Mouse (Mus musculus) kidney, adult 2 months (tissue): ENCODE results near the gene Zdhhc14. TPM values are rescaled to one million over a fixed set of nuclear protein-coding genes. Genes with fewer than 3 reads are reported as not detected.

Experiments used
- DNase-seq: peaks from one replicate; pipeline ENCODE4 v3.0.0; 2021
- H3K27ac ChIP-seq: fragments of 200-500 bp; 2 replicates; pipeline ENCODE4 v1.5.1; 2012; ENCODE audit warnings: low read depth, low read length, control low read depth, inconsistent platforms; ENCODE audit not compliant: insufficient read depth
- H3K27me3 ChIP-seq: fragments of 200-500 bp; replicated peaks from 2 replicates; pipeline ENCODE4 v1.6.1; 2012; ENCODE audit warnings: mild to moderate bottlenecking, moderate library complexity, low read length, inconsistent platforms; ENCODE audit not compliant: control insufficient read depth, insufficient read depth
- H3K36me3 ChIP-seq: fragments of 200-500 bp; 2 replicates; pipeline ENCODE4 v1.6.1; 2012; ENCODE audit warnings: mild to moderate bottlenecking, moderate library complexity, low read length, inconsistent platforms; ENCODE audit not compliant: control insufficient read depth, insufficient read depth
- H3K4me1 ChIP-seq: fragments of 200-500 bp; 2 replicates; pipeline ENCODE4 v1.6.1; 2011; ENCODE audit warnings: low read length; ENCODE audit not compliant: control insufficient read depth, insufficient read depth
- H3K4me3 ChIP-seq: fragments of 200-500 bp; 2 replicates; pipeline ENCODE4 v1.5.1; 2011; ENCODE audit warnings: mild to moderate bottlenecking, low read depth, low read length, control low read depth; ENCODE audit not compliant: insufficient read depth
- CTCF ChIP-seq: fragments of 200-500 bp; conservative IDR thresholded peaks from 2 replicates; pipeline ENCODE4 v1.5.1; 2011; ENCODE audit warnings: low read depth, mild to moderate bottlenecking, control low read depth, low read length, moderate library complexity, mixed read lengths; ENCODE audit not compliant: insufficient read depth, insufficient read length
- POLR2A ChIP-seq: fragments of 200-500 bp; IDR thresholded peaks from one replicate; pipeline ENCODE4 v1.6.1; 2011; ENCODE audit warnings: low read depth, low read length, control low read depth
- WGBS: fragments of 180-500 bp; shearing (Covaris S2); methylation state at CpG from one replicate; pipeline ENCODE4 v1.1.7; 2018; 5-methylcytosine and 5-hydroxymethylcytosine counted together
- polyA plus RNA-seq: library from polyadenylated mRNA; depleted of rRNA; stranded (reverse); fragments of >200 nt; gene quantifications from 2 replicates; pipeline ENCODE4 v1.2.3, GENCODE M21; 2012

The Zdhhc14 gene
- polyA plus RNA-seq, 1 experiment: 2.1 TPM

DNA sequence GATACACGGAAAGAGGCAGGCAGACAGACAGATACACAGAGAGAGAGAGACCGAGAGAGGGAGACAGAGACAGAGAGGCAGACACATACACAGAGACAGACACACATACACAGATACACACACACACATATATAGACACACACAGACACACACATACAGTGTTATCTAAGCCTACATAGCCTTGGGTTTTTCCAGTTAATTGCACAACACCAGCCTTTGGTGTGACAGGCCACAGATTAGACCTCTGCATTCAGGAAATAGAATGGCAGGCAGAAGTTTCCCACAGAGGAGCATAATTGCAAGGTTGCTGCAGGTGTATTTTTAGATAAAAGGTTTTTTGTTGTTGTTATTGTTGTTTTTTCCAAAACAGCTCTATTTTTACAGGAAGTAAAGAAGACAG is 195.9 kb downstream of the Zdhhc14 start:
- H3K27me3 ChIP-seq: no peaks in the 10 kb centered on the region
- WGBS: 92% methylated on average over 2 of the region's 2 CpGs
- TF ChIP-seq POLR2A (no peak), CTCF (no peak)
- no peaks in the 10 kb centered on the region for H3K4me1 ChIP-seq
- no peaks in the 10 kb centered on the region for H3K36me3 ChIP-seq
- no peak for DNase-seq
- no peak overlapping the region for H3K4me3 ChIP-seq
- H3K27ac ChIP-seq: no peak overlapping the region

DNA sequence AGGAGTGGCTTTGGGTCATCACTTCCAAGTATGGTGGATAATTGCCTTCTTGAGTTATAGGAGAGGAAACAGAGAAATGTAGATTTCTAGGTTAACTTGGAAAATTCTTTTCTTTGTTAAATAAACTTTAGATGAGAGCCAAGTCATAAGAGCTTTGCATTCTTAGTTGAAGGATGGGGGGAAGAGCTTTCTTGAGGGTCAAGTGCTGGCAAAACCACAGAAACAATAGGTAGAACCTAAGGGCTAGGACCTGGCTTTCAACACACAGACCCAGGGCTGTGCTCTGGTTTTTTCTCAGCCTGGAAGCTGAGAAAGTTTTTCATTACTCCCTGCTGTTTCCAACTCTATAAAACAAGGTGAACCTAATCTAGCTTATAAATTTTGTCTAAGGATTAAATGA is 196.3 kb downstream of the Zdhhc14 start:
- Histone ChIP-seq H3K27ac (no peak overlapping the region), H3K27me3 (no peaks in the 10 kb centered on the region), H3K4me1 (no peaks in the 10 kb centered on the region), H3K36me3 (no peaks in the 10 kb centered on the region), H3K4me3 (no peak overlapping the region)
- TF ChIP-seq CTCF: no peak
- no peak for TF ChIP-seq POLR2A
- no peak for DNase-seq

GRCm38 (mm10) chr17:5690746-5691535 is 198.6 kb downstream of the Zdhhc14 start:
- no peaks in the 10 kb centered on the region for H3K4me1 ChIP-seq
- no peak overlapping the region for H3K27ac ChIP-seq
- H3K27me3 ChIP-seq: no peaks in the 10 kb centered on the region
- DNase-seq: no peak
- TF ChIP-seq POLR2A (no peak), CTCF (peak; percentile 25; the same call in 1 of the 2 replicates)
- no peak overlapping the region for H3K4me3 ChIP-seq
- 79% methylated on average over 8 of the region's 8 CpGs for WGBS
- no peaks in the 10 kb centered on the region for H3K36me3 ChIP-seq

DNA sequence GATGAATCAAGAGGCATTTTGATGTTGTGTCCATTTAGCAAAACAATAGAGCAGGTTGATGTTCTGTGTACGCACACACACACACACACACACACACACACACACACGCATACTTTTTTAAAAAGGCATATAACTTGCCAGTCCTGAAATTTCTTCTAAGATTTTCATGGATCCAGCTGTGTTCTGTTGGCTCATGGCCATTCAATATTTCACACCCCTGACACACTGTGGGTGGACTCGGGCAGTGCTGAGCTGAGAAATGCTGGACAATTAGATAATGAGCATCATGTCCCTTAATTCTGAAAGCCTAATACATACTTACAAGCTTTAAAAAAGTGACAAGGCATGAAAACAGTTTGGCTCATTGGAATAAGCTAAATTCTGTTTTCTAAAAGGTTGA is 200.3 kb downstream of the Zdhhc14 start:
- DNase-seq: no peak
- Histone ChIP-seq H3K27me3 (no peaks in the 10 kb centered on the region), H3K4me1 (no peaks in the 10 kb centered on the region), H3K36me3 (no peaks in the 10 kb centered on the region), H3K4me3 (no peak overlapping the region), H3K27ac (no peak overlapping the region)
- WGBS: 68% methylated on average over 3 of the region's 3 CpGs
- TF ChIP-seq POLR2A (no peak), CTCF (no peak)

GRCm38 (mm10) chr17:5693256-5693655 is 200.9 kb downstream of the Zdhhc14 start:
- DNase-seq: no peak
- TF ChIP-seq CTCF: no peak
- no peak for TF ChIP-seq POLR2A
- Histone ChIP-seq H3K27me3 (no peaks in the 10 kb centered on the region), H3K27ac (no peak overlapping the region), H3K4me1 (0 out of 2 replicates have a peak, but pooled peaks cover 3% of the 10 kb centered on the region), H3K36me3 (no peaks in the 10 kb centered on the region), H3K4me3 (no peak overlapping the region)
- WGBS: 76% methylated on average over 7 of the region's 7 CpGs

DNA sequence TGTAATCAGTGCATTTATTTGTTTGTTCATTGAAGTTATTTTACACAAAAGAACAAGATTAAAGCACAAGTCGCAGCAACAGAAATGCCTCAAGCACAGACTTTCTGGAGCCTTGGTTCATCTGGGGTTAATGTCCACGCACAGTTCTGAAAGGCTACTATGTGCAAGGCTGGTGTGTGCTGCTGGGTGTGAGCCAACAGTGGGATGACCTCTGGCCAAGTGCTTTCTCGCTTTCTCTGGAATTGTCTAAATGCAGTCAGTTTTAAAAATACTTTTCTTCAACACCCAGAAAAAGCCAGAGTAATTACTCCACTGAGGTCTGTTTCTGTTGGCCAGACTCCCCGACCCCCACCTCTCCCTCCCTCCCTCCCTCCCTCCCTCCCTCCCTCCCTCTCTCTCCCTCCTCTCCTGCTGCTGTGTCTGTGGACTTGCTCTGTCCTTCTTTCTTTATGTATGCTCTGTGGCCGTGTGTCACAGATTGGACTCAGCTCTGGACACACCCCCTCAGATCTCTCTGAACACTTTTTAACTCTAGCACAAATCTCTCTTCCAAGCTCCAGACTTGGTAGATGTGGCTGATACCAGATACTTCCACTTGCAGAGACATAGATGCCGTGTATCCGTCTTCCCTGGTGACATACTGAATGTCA is 206.2 kb downstream of the Zdhhc14 start:
- no peak for TF ChIP-seq POLR2A
- 36% methylated on average over 7 of the region's 7 CpGs for WGBS
- Histone ChIP-seq H3K4me3 (no peak overlapping the region), H3K27me3 (no peaks in the 10 kb centered on the region), H3K27ac (no peak overlapping the region), H3K36me3 (no peaks in the 10 kb centered on the region), H3K4me1 (0 out of 2 replicates have a peak, but pooled peaks cover 5% of the 10 kb centered on the region)
- DNase-seq: peak; percentile 86

GRCm38 (mm10) chr17:5710320-5711104 is 218.2 kb downstream of the Zdhhc14 start:
- H3K27me3 ChIP-seq: no peaks in the 10 kb centered on the region
- no peaks in the 10 kb centered on the region for H3K4me1 ChIP-seq
- WGBS: 77% methylated on average over 7 of the region's 7 CpGs
- no peak overlapping the region for H3K4me3 ChIP-seq
- no peaks in the 10 kb centered on the region for H3K36me3 ChIP-seq
- DNase-seq: no peak
- H3K27ac ChIP-seq: no peak overlapping the region
- TF ChIP-seq CTCF (no peak), POLR2A (no peak)
